Mouse (Mus musculus) hindbrain, embryonic 10.5 days (tissue): ENCODE measurements around the gene Tmem136. TPM values are rescaled to one million over a fixed set of nuclear protein-coding genes. Genes with fewer than 3 reads are reported as not detected.

ENCODE experiments used
- DNase-seq: peaks from one replicate; pipeline ENCODE4 v3.0.0-alpha.2; 2017; ENCODE audit warnings: low spot score
- H3K27ac ChIP-seq: fragments of 300-500 bp; sonication (generic); 2 replicates; pipeline ENCODE4 v1.5.1; 2016; ENCODE audit warnings: mild to moderate bottlenecking, moderate library complexity
- H3K27me3 ChIP-seq: fragments of 300-500 bp; sonication (generic); 2 replicates; pipeline ENCODE4 v1.6.1; 2016; ENCODE audit warnings: mild to moderate bottlenecking; ENCODE audit not compliant: poor library complexity, insufficient read depth, severe bottlenecking
- H3K36me3 ChIP-seq: fragments of 300-500 bp; sonication (generic); 2 replicates; pipeline ENCODE4 v1.6.1; 2016; ENCODE audit warnings: mild to moderate bottlenecking, moderate library complexity
- H3K4me1 ChIP-seq: fragments of 300-500 bp; sonication (generic); replicated peaks from 2 replicates; pipeline ENCODE4 v1.6.1; 2016; ENCODE audit warnings: mild to moderate bottlenecking
- H3K4me3 ChIP-seq: fragments of 300-500 bp; sonication (generic); 2 replicates; pipeline ENCODE4 v1.5.1; 2016; ENCODE audit warnings: mild to moderate bottlenecking, moderate library complexity
- H3K9me3 ChIP-seq: fragments of 300-500 bp; sonication (generic); 2 replicates; pipeline ENCODE4 v1.6.1; 2016; ENCODE audit warnings: mild to moderate bottlenecking, moderate library complexity
- WGBS: fragments of 180-500 bp; shearing (Covaris S2); methylation state at CpG from one replicate; pipeline ENCODE4 v1.1.7; 2016; 5-methylcytosine and 5-hydroxymethylcytosine counted together
- polyA plus RNA-seq: library from polyadenylated mRNA; unstranded; fragments of >200 nt; fragmentation: Nextera tagmentation; extraction: Ambion mirVana; gene quantifications from 2 replicates; pipeline ENCODE4 v1.2.1, GENCODE M21; 2016

Gene Tmem136
- polyA plus RNA-seq, 1 experiment from 2014 or later, result 13.7 TPM

GRCm38 (mm10) chr9:43106426-43107186 lies 9.8 kb downstream of the Tmem136 start:
- no peak for DNase-seq
- H3K27ac ChIP-seq, result peak overlapping the region; percentile 95
- 26% methylated on average over 22 of the region's 22 CpGs for WGBS

DNA sequence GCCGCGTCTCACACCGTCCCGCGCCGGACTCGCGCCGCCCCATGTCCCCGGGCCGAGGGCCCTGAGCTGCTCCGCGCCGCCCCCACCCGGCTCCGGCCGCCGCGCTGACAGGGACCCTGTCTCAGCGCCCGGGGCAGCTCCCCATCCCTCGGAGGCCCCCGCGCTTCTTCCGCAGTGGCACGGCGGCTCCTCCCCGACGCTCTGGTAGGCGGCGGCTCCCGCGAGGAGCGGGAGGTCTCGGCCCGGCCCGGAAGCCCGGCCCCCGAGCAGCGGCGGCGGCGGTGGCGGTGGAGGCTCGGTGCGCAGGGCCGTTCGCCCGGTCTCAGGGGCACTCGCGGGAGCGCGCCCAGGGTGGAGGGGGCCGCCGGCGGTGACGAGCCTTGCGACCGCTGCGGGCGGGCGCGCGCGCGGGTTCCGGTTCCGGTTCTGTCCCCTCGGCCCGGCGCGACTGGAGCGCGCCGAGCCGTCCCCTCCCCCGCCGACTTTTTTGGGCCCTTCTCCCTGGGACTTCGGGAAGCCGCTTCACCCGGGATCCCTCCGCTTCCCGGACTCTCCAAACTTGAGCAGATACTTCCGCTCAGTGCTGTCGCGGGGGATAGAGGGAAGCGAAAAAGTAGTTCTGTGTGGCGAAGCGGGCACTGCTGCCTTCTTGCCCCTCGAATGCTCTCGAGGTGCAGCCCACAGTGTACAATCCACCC lies 10.6 kb downstream of the Tmem136 start:
- Histone ChIP-seq H3K36me3 (peaks cover 8% of the 10 kb centered on the region), H3K27ac (peak overlapping the region; percentile 95), H3K9me3 (no peaks in the 10 kb centered on the region), H3K4me1 (peaks cover 39% of the 10 kb centered on the region), H3K4me3 (peak overlapping the region; percentile 79), H3K27me3 (no peaks in the 10 kb centered on the region)
- 1% methylated on average over 91 of the region's 91 CpGs for WGBS
- peak; percentile 92 for DNase-seq

More at GRCm38 (mm10) chr9:43106426-43107186, 9.8 kb downstream of the Tmem136 start:
- peaks cover 16% of the 10 kb centered on the region for H3K36me3 ChIP-seq
- H3K4me1 ChIP-seq, result peaks cover 39% of the 10 kb centered on the region
- no peaks in the 10 kb centered on the region for H3K9me3 ChIP-seq
- H3K4me3 ChIP-seq, result peak overlapping the region; percentile 79
- H3K27me3 ChIP-seq, result no peaks in the 10 kb centered on the region

- under 1% methylated on average over 40 of the region's 40 CpGs for WGBS
- Histone ChIP-seq H3K36me3 (peaks cover under 1% of the 10 kb centered on the region; the same call in 1 of the 2 replicates), H3K4me1 (peaks cover 39% of the 10 kb centered on the region), H3K27ac (peak overlapping the region; percentile 95), H3K27me3 (no peaks in the 10 kb centered on the region), H3K9me3 (no peaks in the 10 kb centered on the region), H3K4me3 (peak overlapping the region; percentile 79)
- DNase-seq, result no peak
Observed at GRCm38 (mm10) chr9:43104873-43105663, 11.3 kb downstream of the Tmem136 start.

- Histone ChIP-seq H3K4me1 (peaks cover 39% of the 10 kb centered on the region), H3K27ac (no peak overlapping the region), H3K9me3 (no peaks in the 10 kb centered on the region), H3K36me3 (no peaks in the 10 kb centered on the region; the same call in 1 of the 2 replicates), H3K4me3 (peak overlapping the region; percentile 79), H3K27me3 (no peaks in the 10 kb centered on the region)
- no peak for DNase-seq
- 11% methylated on average over 4 of the region's 4 CpGs for WGBS
Observed at GRCm38 (mm10) chr9:43104526-43104872, 11.9 kb downstream of the Tmem136 start.

DNA sequence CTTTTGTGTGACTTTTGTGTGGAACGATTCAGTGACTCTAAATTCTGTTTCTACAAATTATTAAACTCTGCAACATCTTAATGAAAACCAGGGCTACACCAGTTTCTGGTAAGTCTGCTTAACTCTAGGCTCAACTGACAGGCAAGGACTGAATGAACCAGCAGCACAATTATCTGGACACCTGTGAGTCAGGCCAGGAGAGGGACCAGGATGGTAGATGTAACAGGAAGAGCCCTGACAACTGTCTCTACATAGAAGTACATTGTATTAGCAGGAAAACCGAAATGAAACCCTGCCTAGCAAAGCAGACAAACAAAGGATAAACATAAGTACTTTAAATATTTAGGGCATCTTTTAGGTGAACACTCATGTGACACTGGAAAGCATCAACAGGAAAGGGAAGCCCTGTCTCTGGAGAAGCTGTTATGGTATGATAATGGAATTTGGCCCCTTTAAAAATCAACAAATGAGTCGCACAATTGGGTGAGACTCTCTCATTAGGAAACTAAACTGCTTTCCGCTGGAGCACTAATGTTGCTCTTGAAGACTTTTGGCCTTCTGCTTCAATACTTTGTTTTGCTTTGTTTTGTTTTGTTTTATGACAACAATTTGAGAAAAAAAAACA lies 12.6 kb downstream of the Tmem136 start:
- Histone ChIP-seq H3K27ac (no peak overlapping the region), H3K4me1 (peaks cover 41% of the 10 kb centered on the region), H3K9me3 (no peaks in the 10 kb centered on the region), H3K27me3 (no peaks in the 10 kb centered on the region), H3K36me3 (no peaks in the 10 kb centered on the region; the same call in 1 of the 2 replicates), H3K4me3 (peak overlapping the region; percentile 79)
- WGBS, result 52% methylated on average over 4 of the region's 4 CpGs
- DNase-seq, result no peak

DNA sequence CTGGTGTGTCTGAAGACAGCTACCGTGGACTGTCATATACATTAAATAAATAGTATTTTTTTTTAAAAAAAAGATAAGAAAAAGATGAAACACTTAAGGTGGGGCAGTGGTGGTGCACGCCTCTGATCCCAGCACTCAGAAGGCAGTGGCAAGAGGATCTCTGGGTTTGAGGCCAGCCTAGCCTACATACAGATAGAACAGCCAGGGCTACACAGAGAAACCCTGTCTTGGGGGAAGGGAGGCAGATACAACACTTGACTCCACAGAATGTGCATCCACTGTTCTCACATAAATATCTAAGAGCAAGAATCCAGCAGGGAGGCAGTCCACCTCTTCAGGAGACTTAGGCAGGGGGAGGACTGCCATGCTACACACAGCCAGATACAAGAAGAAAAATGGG lies 13.4 kb downstream of the Tmem136 start:
- Histone ChIP-seq H3K36me3 (peaks cover under 1% of the 10 kb centered on the region; the same call in 1 of the 2 replicates), H3K9me3 (no peaks in the 10 kb centered on the region), H3K4me1 (peaks cover 42% of the 10 kb centered on the region), H3K27me3 (no peaks in the 10 kb centered on the region), H3K27ac (no peak overlapping the region), H3K4me3 (peak overlapping the region; percentile 79)
- no peak for DNase-seq
- 96% methylated on average over 2 of the region's 2 CpGs for WGBS

DNA sequence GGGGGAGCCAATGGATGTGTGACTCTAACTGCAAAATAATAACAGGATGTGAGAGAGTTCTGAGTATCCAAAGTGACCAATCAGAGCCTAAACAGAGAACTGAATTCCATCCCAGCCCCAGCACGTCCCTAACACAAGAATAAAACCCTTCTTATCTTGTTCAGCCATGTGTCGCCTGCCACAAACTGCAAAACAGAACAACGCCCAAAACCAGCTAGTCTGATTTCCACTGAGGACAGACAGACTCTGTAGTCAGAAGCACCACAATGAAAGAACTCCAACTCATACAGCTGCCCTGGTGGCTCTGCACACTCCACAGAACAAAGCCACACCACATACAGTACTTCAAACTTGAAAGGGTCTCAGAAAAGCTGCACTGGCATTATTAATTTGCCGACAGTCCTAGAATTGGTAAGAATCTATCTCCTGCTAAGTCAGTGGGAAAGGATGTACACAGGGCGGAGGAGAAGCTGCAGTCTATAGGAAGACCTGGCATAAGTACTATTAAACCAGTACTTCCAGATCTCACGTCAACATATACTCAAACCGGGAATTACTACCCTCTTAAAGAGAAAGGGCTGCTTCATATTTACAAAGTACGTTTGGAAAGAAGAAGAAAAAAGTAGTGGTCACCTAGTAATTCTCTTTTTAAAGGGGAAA lies 14.3 kb downstream of the Tmem136 start:
- 84% methylated on average over 8 of the region's 8 CpGs for whole genome bisulfite sequencing
- DNase-seq, result no peak
- H3K27ac ChIP-seq, result no peak overlapping the region

DNA sequence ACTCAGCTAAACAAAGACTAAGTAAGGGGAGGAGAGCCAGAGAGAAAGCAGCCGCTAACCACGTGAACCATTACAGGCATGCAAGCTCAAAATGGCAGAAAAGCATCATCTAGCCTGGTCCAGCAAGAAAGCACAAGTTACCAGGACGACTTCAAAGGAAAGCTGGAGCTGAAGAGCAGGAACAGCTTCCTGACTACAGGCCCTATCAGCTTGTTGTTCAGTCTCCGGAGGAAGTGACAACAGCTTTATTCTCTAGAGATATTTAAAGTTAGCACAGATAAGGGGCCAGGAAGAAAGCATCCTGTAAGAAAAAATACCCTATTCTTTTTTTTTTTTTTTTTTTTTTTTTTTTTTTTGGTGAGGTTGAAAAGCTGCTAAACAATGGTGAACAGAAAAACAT lies 17.4 kb downstream of the Tmem136 start:
- peaks cover 3% of the 10 kb centered on the region; the same call in 1 of the 2 replicates for H3K36me3 ChIP-seq
- H3K27me3 ChIP-seq, result no peaks in the 10 kb centered on the region
- H3K4me3 ChIP-seq, result no peak overlapping the region
- no peaks in the 10 kb centered on the region for H3K9me3 ChIP-seq
- 66% methylated on average over 4 of the region's 4 CpGs for WGBS
- DNase-seq, result no peak
- H3K4me1 ChIP-seq, result peaks cover 26% of the 10 kb centered on the region
- H3K27ac ChIP-seq, result no peak overlapping the region

More for the DNA sequence above, 14.3 kb downstream of the Tmem136 start:
- Histone ChIP-seq H3K36me3 (peaks cover 3% of the 10 kb centered on the region; the same call in 1 of the 2 replicates), H3K4me1 (peaks cover 45% of the 10 kb centered on the region), H3K9me3 (no peaks in the 10 kb centered on the region), H3K27me3 (no peaks in the 10 kb centered on the region), H3K4me3 (no peak overlapping the region)

- Histone ChIP-seq H3K36me3 (peaks cover 3% of the 10 kb centered on the region; the same call in 1 of the 2 replicates), H3K4me3 (no peak overlapping the region), H3K9me3 (no peaks in the 10 kb centered on the region), H3K4me1 (peaks cover 17% of the 10 kb centered on the region), H3K27me3 (no peaks in the 10 kb centered on the region), H3K27ac (no peak overlapping the region)
- 94% methylated on average over 3 of the region's 3 CpGs for WGBS
- DNase-seq, result no peak
Observed at GRCm38 (mm10) chr9:43097801-43098557, 18.4 kb downstream of the Tmem136 start.

- H3K9me3 ChIP-seq, result no peaks in the 10 kb centered on the region
- no peak overlapping the region for H3K4me3 ChIP-seq
- DNase-seq, result no peak
- H3K36me3 ChIP-seq, result peaks cover 3% of the 10 kb centered on the region; the same call in 1 of the 2 replicates
- no peaks in the 10 kb centered on the region for H3K27me3 ChIP-seq
- H3K4me1 ChIP-seq, result peaks cover 6% of the 10 kb centered on the region; the same call in 1 of the 2 replicates
- H3K27ac ChIP-seq, result no peak overlapping the region
Observed at GRCm38 (mm10) chr9:43096337-43096736, 20.0 kb downstream of the Tmem136 start.

DNA sequence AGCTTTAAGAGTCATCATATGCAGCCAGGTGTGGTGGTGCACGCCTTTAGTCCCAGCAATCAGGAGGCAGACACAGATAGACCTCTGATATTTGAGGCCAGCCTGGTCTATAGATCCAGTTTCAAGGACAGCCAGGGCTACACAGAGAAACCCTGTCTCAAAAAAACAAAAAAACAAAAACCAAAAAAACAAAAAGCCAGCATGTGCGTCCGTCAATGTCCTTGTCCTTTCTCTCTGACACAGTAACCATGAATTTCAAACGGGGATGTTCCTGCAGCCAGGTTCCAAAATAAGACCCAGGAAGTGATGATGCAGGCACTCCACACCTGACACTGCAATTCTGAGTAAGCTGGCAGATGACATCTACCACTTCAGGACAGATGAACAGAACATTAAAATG lies 21.5 kb downstream of the Tmem136 start:
- Histone ChIP-seq H3K36me3 (peaks cover 3% of the 10 kb centered on the region; the same call in 1 of the 2 replicates), H3K9me3 (no peaks in the 10 kb centered on the region), H3K4me3 (no peak overlapping the region), H3K4me1 (0 out of 2 replicates have a peak, but pooled peaks cover 6% of the 10 kb centered on the region), H3K27ac (no peak overlapping the region), H3K27me3 (no peaks in the 10 kb centered on the region)
- DNase-seq, result no peak
- 91% methylated on average over 4 of the region's 4 CpGs for WGBS
